In genomic region chr12:86891786-86892702, GRCm38 (mm10) we compare ENCODE assay signal across 8 mouse cellular contexts. TPM values are rescaled to one million over a fixed set of nuclear protein-coding genes. Genes with fewer than 3 reads are reported as not detected.
DNase-seq lines count a peak whose midpoint lies in the region; ATAC-seq and TF ChIP-seq lines count a peak whose summit lies in the region.

No protein-coding gene starts in this region.

- H3K9ac ChIP-seq in embryonic facial prominence, embryonic 11.5 days (replicated peaks; ENCODE audit: low read length): peak overlapping the region; percentile 63
- peak overlapping the region; percentile 86 for H3K9ac ChIP-seq in heart, embryonic 13.5 days
- H3K9ac ChIP-seq in kidney, postnatal 0 days (ENCODE audit: low read depth, low read length): peak overlapping the region; percentile 73
- peak overlapping the region; percentile 37 for H3K9ac ChIP-seq in lung, embryonic 15.5 days

- no peaks in the 10 kb centered on the region for H3K36me3 ChIP-seq in C2C12 (ENCODE audit: control insufficient read depth, insufficient read depth)
- H3K36me3 ChIP-seq in embryonic facial prominence, embryonic 11.5 days (replicated peaks; ENCODE audit: control insufficient read depth, insufficient read depth, low read depth, low read length): no peaks in the 10 kb centered on the region
- H3K36me3 ChIP-seq in heart, embryonic 13.5 days: no peaks in the 10 kb centered on the region
- H3K36me3 ChIP-seq in kidney, postnatal 0 days (ENCODE audit: insufficient read depth, low read length): no peaks in the 10 kb centered on the region
- H3K36me3 ChIP-seq in lung, embryonic 15.5 days: no peaks in the 10 kb centered on the region

- H3K4me2 ChIP-seq in embryonic facial prominence, embryonic 11.5 days (ENCODE audit: low read depth, low read length): peak overlapping the region; percentile 70
- H3K4me2 ChIP-seq in heart, embryonic 13.5 days: peak overlapping the region; percentile 83
- H3K4me2 ChIP-seq in kidney, postnatal 0 days (ENCODE audit: low read length): peak overlapping the region; percentile 80
- peak overlapping the region; percentile 74 for H3K4me2 ChIP-seq in lung, embryonic 15.5 days

- H3K79me3 ChIP-seq in C2C12 (ENCODE audit: low read depth): peaks cover 5% of the 10 kb centered on the region

- peak; percentile 93 for DNase-seq in adrenal gland, adult 2 months
- peak; percentile 75 for DNase-seq in embryonic facial prominence, embryonic 11.5 days (ENCODE audit: low spot score)
- peak; percentile 93 for DNase-seq in kidney, postnatal 0 days (ENCODE audit: low spot score)
- peak; percentile 73 to 76 for DNase-seq in thymus, postnatal 10 days (ENCODE audit: low spot score in 2 of 2)

- H3K4me1 ChIP-seq in embryonic facial prominence, embryonic 11.5 days (ENCODE audit: control insufficient read depth, insufficient read depth, low read length): peaks cover 20% of the 10 kb centered on the region
- peaks cover 94% of the 10 kb centered on the region for H3K4me1 ChIP-seq in heart, embryonic 13.5 days
- peaks cover 76% of the 10 kb centered on the region for H3K4me1 ChIP-seq in kidney, postnatal 0 days (replicated peaks; ENCODE audit: insufficient read depth, low read length)
- peaks cover 92% of the 10 kb centered on the region for H3K4me1 ChIP-seq in lung, embryonic 15.5 days

- H3K27ac ChIP-seq in embryonic facial prominence, embryonic 11.5 days (replicated peaks; ENCODE audit: low read depth, low read length): peak overlapping the region; percentile 98
- peak overlapping the region; percentile 100 for H3K27ac ChIP-seq in heart, embryonic 13.5 days (replicated peaks)
- H3K27ac ChIP-seq in kidney, postnatal 0 days: peak overlapping the region; percentile 99
- H3K27ac ChIP-seq in lung, embryonic 15.5 days: peak overlapping the region; percentile 99

- peaks cover 26% of the 10 kb centered on the region for H3K79me2 ChIP-seq in C2C12 (ENCODE audit: control insufficient read depth, insufficient read depth)

- peak overlapping the region; percentile 46 for H3K4me3 ChIP-seq in C2C12 (ENCODE audit: insufficient read depth, poor library complexity, severe bottlenecking)
- H3K4me3 ChIP-seq in embryonic facial prominence, embryonic 11.5 days (ENCODE audit: low read depth, low read length): peak overlapping the region; percentile 32
- peak overlapping the region; percentile 55 for H3K4me3 ChIP-seq in heart, embryonic 13.5 days
- peak overlapping the region; percentile 36 for H3K4me3 ChIP-seq in kidney, postnatal 0 days (replicated peaks; ENCODE audit: low read depth, low read length)
- H3K4me3 ChIP-seq in lung, embryonic 15.5 days: peak overlapping the region; percentile 38

- under 1% methylated on average over 36 of the region's 37 CpGs for WGBS in embryonic facial prominence, embryonic 11.5 days
- 1% methylated on average over 37 of the region's 37 CpGs for WGBS in heart, embryonic 13.5 days
- WGBS in kidney, postnatal 0 days: 2% methylated on average over 36 of the region's 37 CpGs
- WGBS in lung, embryonic 15.5 days: 5% methylated on average over 35 of the region's 37 CpGs

- TF ChIP-seq CTCF in C2C12 (IDR thresholded peaks at IDR 0.05; ENCODE audit: control insufficient read depth, insufficient read depth, insufficient read length): no peak
- TF ChIP-seq CTCF in kidney, postnatal 0 days (IDR thresholded peaks at IDR 0.05; ENCODE audit: low read depth): no peak

- H3ac ChIP-seq in C2C12 (ENCODE audit: control insufficient read depth, insufficient read length, low read depth): peak overlapping the region; percentile 81

- no peaks in the 10 kb centered on the region for H3K27me3 ChIP-seq in C2C12 (ENCODE audit: control insufficient read depth, insufficient read depth, insufficient read length)
- no peaks in the 10 kb centered on the region for H3K27me3 ChIP-seq in embryonic facial prominence, embryonic 11.5 days (ENCODE audit: control insufficient read depth, insufficient read depth, low read length)
- no peaks in the 10 kb centered on the region for H3K27me3 ChIP-seq in heart, embryonic 13.5 days (replicated peaks)
- no peaks in the 10 kb centered on the region for H3K27me3 ChIP-seq in kidney, postnatal 0 days (ENCODE audit: insufficient read depth, low read length)
- H3K27me3 ChIP-seq in lung, embryonic 15.5 days: no peaks in the 10 kb centered on the region

- no peak for ATAC-seq in embryonic facial prominence, embryonic 11.5 days (replicated peaks; ENCODE audit: insufficient number of reproducible peaks, low FRiP score, low TSS enrichment, low read depth)
- no peak for ATAC-seq in heart, embryonic 13.5 days (ENCODE audit: extremely low read depth, insufficient number of reproducible peaks, low FRiP score, low TSS enrichment)
- ATAC-seq in kidney, postnatal 0 days (replicated peaks; ENCODE audit: low FRiP score, low read depth): no peak
- no peak for ATAC-seq in lung, embryonic 15.5 days (ENCODE audit: borderline replicate concordance, extremely low read depth, low FRiP score, low TSS enrichment)
- peak; percentile 10; the same call in 1 of the 2 replicates for ATAC-seq in neutrophil, adult 5-6 weeks (ENCODE audit: extremely low read depth, insufficient number of reproducible peaks, low FRiP score, poor library complexity, severe bottlenecking)

- no peaks in the 10 kb centered on the region for H3K9me3 ChIP-seq in embryonic facial prominence, embryonic 11.5 days (replicated peaks; ENCODE audit: control insufficient read depth, low read length)
- H3K9me3 ChIP-seq in heart, embryonic 13.5 days: no peaks in the 10 kb centered on the region
- no peaks in the 10 kb centered on the region for H3K9me3 ChIP-seq in kidney, postnatal 0 days (replicated peaks; ENCODE audit: low read length)
- H3K9me3 ChIP-seq in lung, embryonic 15.5 days: no peaks in the 10 kb centered on the region

TF ChIP-seq in C2C12, 6 proteins besides CTCF, POLR2A, EP300 and RAD21:
- TF ChIP-seq USF1 (IDR thresholded peaks at IDR 0.05; ENCODE audit: low read depth): no peak
- no peak for TF ChIP-seq FOSL1 (IDR thresholded peaks at IDR 0.05; ENCODE audit: insufficient read depth, low read length, poor library complexity, severe bottlenecking)
- no peak for TF ChIP-seq MYOG (IDR thresholded peaks at IDR 0.05; ENCODE audit: control insufficient read depth, extremely low read depth, insufficient read length)
- TF ChIP-seq MAX (IDR thresholded peaks at IDR 0.05): peak; percentile 39

RNA-seq across cellular contexts. Expression of gene Irf2bpl, which starts 7.4 kb away (rescaled TPM):
- polyA plus RNA-seq in C2C12 (2012; fragmentation: generic; extraction: Trizol): 49.7 TPM
- total RNA-seq in adrenal gland, adult 2 months (2021): 10 to 100 TPM; 51.1 to 79.5 TPM
- 121 and 122 TPM in 2 replicates for polyA plus RNA-seq in adrenal gland, adult 2 months (2012; rRNA removed)
- 15.5 and 16.4 TPM in 2 replicates for polyA plus RNA-seq in embryonic facial prominence, embryonic 11.5 days (2014; fragmentation: Nextera tagmentation; extraction: Ambion mirVana)
- polyA plus RNA-seq in heart, embryonic 13.5 days (2015; fragmentation: Nextera tagmentation; extraction: Ambion mirVana): 32.7 and 34.1 TPM in 2 replicates
- polyA plus RNA-seq in kidney, postnatal 0 days (2015; fragmentation: Nextera tagmentation; extraction: Ambion mirVana): 52.1 and 57.9 TPM in 2 replicates
- 49.4 and 50.0 TPM in 2 replicates for polyA plus RNA-seq in lung, embryonic 15.5 days (2015; fragmentation: Nextera tagmentation; extraction: Ambion mirVana)
- total RNA-seq in neutrophil, adult 5-6 weeks (2017): 22.7 and 23.0 TPM in 2 replicates

RNA-seq across cellular contexts. Expression of gene Cipc, which starts 54.8 kb away (rescaled TPM):
- 12.0 TPM for polyA plus RNA-seq in C2C12 (2012; fragmentation: generic; extraction: Trizol)
- 10 to 100 TPM; 17.9 to 29.3 TPM for total RNA-seq in adrenal gland, adult 2 months (2021)
- 38.5 and 39.8 TPM in 2 replicates for polyA plus RNA-seq in adrenal gland, adult 2 months (2012; rRNA removed)
- 30.8 and 33.5 TPM in 2 replicates for polyA plus RNA-seq in embryonic facial prominence, embryonic 11.5 days (2014; fragmentation: Nextera tagmentation; extraction: Ambion mirVana)
- 18.4 and 21.3 TPM in 2 replicates for polyA plus RNA-seq in heart, embryonic 13.5 days (2015; fragmentation: Nextera tagmentation; extraction: Ambion mirVana)
- 14.8 and 16.1 TPM in 2 replicates for polyA plus RNA-seq in kidney, postnatal 0 days (2015; fragmentation: Nextera tagmentation; extraction: Ambion mirVana)
- polyA plus RNA-seq in lung, embryonic 15.5 days (2015; fragmentation: Nextera tagmentation; extraction: Ambion mirVana): 18.0 and 19.2 TPM in 2 replicates
- 20.4 and 21.2 TPM in 2 replicates for total RNA-seq in neutrophil, adult 5-6 weeks (2017)
